Mouse (Mus musculus) thymus, adult 2 months (tissue): Measurements from ENCODE around the gene Mypop.

Experiments
- CTCF ChIP-seq: fragments of 200-500 bp; IDR thresholded peaks from 2 replicates; pipeline ENCODE4 v1.5.1; 2012; ENCODE audit warnings: mild to moderate bottlenecking, control low read depth, low read length, moderate library complexity, borderline replicate concordance; ENCODE audit not compliant: control insufficient read depth, poor library complexity, insufficient read depth; ENCODE audit errors: extremely low read depth
- POLR2A ChIP-seq: fragments of 200-500 bp; IDR thresholded peaks from 2 replicates; pipeline ENCODE4 v1.6.1; 2012; ENCODE audit warnings: mild to moderate bottlenecking, low read length, control low read depth, moderate library complexity; ENCODE audit not compliant: control insufficient read depth, poor library complexity, insufficient read depth; ENCODE audit errors: extremely low read depth

DNA sequence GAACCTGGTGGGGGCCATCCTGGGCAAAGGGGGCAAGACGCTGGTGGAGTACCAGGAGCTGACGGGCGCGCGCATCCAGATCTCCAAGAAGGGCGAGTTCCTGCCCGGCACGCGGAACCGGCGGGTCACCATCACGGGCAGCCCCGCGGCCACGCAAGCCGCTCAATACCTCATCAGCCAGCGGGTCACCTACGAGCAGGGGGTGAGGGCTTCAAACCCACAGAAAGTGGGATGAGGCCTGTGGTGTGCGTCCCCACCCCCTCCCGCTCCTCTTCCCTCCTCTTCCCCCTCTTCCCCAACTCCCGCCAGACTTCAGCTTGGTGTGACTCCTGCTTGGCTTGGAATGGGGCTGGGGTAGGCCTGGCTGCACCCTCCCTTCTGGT, 32.7 kb upstream of the Mypop start:
- TF ChIP-seq POLR2A (no peak), CTCF (no peak)
